13 mouse cellular contexts compared by ENCODE assay signal in genomic region chr2:148206633-148207032, GRCm38 (mm10).
DNase-seq lines count a peak whose midpoint lies in the region; ATAC-seq and TF ChIP-seq lines count a peak whose summit lies in the region.
"Had no signal": no experiment of that assay in that cellular context is flagged by ENCODE, and none has a peak within 500 bp of the region (broad histone marks: within the 10 kb centered on the region; RNA-seq: fewer than 3 reads in every experiment).

No protein-coding gene starts in this region.

- H3K4me3 ChIP-seq in layer of hippocampus, adult 2 months = no peak overlapping the region
- H3K4me3 ChIP-seq in embryonic facial prominence, embryonic 15.5 days (replicated peaks) = no peak overlapping the region
- no peak overlapping the region for H3K4me3 ChIP-seq in kidney, adult 2 months (ENCODE audit: insufficient read depth, low read depth, low read length)
- H3K4me3 ChIP-seq: forebrain, embryonic 10.5 days; heart, embryonic 13.5 days had no signal

- no peak for TF ChIP-seq POLR2A in kidney, adult 2 months (IDR thresholded peaks at IDR 0.05; ENCODE audit: low read depth, low read length)

- ATAC-seq in embryonic facial prominence, embryonic 15.5 days (ENCODE audit: insufficient number of reproducible peaks, low FRiP score, low TSS enrichment, low read depth) = peak; percentile 60
- no peak for ATAC-seq in erythroblast, adult 5-6 weeks (replicated peaks; ENCODE audit: low FRiP score, poor library complexity, severe bottlenecking)
- ATAC-seq: inflammation-experienced regulatory T-cells, adult 6 months had no signal

- 0 out of 2 replicates have a peak overlapping the region, but pooled peaks have one; percentile 23 for H3K27ac ChIP-seq in layer of hippocampus, adult 2 months
- H3K27ac ChIP-seq in embryonic facial prominence, embryonic 15.5 days (replicated peaks) = no peak overlapping the region
- no peak overlapping the region for H3K27ac ChIP-seq in kidney, adult 2 months (ENCODE audit: insufficient read depth, low read depth, low read length)
- H3K27ac ChIP-seq: forebrain, embryonic 10.5 days; heart, embryonic 13.5 days had no signal

- H3K36me3 ChIP-seq in embryonic facial prominence, embryonic 15.5 days = no peaks in the 10 kb centered on the region
- no peaks in the 10 kb centered on the region for H3K36me3 ChIP-seq in kidney, adult 2 months (ENCODE audit: control insufficient read depth, insufficient read depth, low read length)
- H3K36me3 ChIP-seq: forebrain, embryonic 10.5 days; heart, embryonic 13.5 days had no signal

- no peak for DNase-seq in layer of hippocampus, adult 2 months (ENCODE audit: low spot score in 2 of 2)
- DNase-seq in layer of hippocampus, adult 9-10 months (ENCODE audit: low spot score) = no peak
- DNase-seq in brain, adult 2 months (ENCODE audit: low read depth, low spot score) = peak; percentile 83
- DNase-seq in lung, postnatal 10 days = peak; percentile 9
- DNase-seq in kidney, adult 2 months = no peak
- no peak for DNase-seq in urinary bladder, adult 2 months (ENCODE audit: low spot score)
- DNase-seq: cerebellum, adult 11 months; layer of hippocampus, postnatal 36 days had no signal

- no peaks in the 10 kb centered on the region for H3K27me3 ChIP-seq in embryonic facial prominence, embryonic 15.5 days
- H3K27me3 ChIP-seq in kidney, adult 2 months (replicated peaks; ENCODE audit: control insufficient read depth, insufficient read depth, low read length) = no peaks in the 10 kb centered on the region

- peaks cover 4% of the 10 kb centered on the region; the same call in 1 of the 2 replicates for H3K4me1 ChIP-seq in embryonic facial prominence, embryonic 15.5 days
- no peaks in the 10 kb centered on the region for H3K4me1 ChIP-seq in kidney, adult 2 months (ENCODE audit: control insufficient read depth, insufficient read depth, low read length)

- no peak for TF ChIP-seq CTCF in layer of hippocampus, adult 2 months (conservative IDR thresholded peaks at IDR 0.05)
- no peak for TF ChIP-seq CTCF in kidney, adult 2 months (conservative IDR thresholded peaks at IDR 0.05; ENCODE audit: insufficient read depth, insufficient read length, low read depth, low read length)

- no peaks in the 10 kb centered on the region for H3K9me3 ChIP-seq in embryonic facial prominence, embryonic 15.5 days (replicated peaks)
- H3K9me3 ChIP-seq: forebrain, embryonic 10.5 days; heart, embryonic 13.5 days had no signal

- WGBS in embryonic facial prominence, embryonic 15.5 days = 8% methylated on average over 1 of the region's 1 CpGs
- WGBS in kidney, adult 2 months = 47% methylated on average over 1 of the region's 1 CpGs

- H3K9ac ChIP-seq in embryonic facial prominence, embryonic 15.5 days = no peak overlapping the region
- H3K9ac ChIP-seq: heart, embryonic 13.5 days had no signal

- H3K4me2 ChIP-seq in embryonic facial prominence, embryonic 15.5 days (replicated peaks) = no peak overlapping the region
- H3K4me2 ChIP-seq: heart, embryonic 13.5 days had no signal

Comparison
In these comparisons a context has a peak if more than half of its experiments do, and no peak if none do; other contexts are left out.
1. DNase-seq: peak in brain, adult 2 months (single experiment) and lung, postnatal 10 days (single experiment); none in layer of hippocampus, adult 2 months (0 of 2), layer of hippocampus, adult 9-10 months (single experiment), kidney, adult 2 months (single experiment) and urinary bladder, adult 2 months (single experiment).